Mouse (Mus musculus) MEL (cell line): ENCODE data around the gene Gpnmb. TPM values are rescaled to one million over a fixed set of nuclear protein-coding genes. Genes with fewer than 3 reads are reported as not detected.

Experiments
- DNase-seq: peaks from one replicate; pipeline ENCODE4 v3.0.0; 2011; ENCODE audit warnings: low read depth, low spot score
- H3K27ac ChIP-seq: 2 replicates; pipeline ENCODE4 v1.5.1; 2012; ENCODE audit warnings: low read depth, mild to moderate bottlenecking, control low read depth, low read length, moderate library complexity; ENCODE audit not compliant: control insufficient read depth
- H3K27me3 ChIP-seq, 2 experiments: fragments of 150-350 bp in 1 of 2; sonication (generic) in 1 of 2; 2 replicates each; pipeline ENCODE4 v1.6.1; 2012; ENCODE audit warnings: low read length in 2 of 2, mild to moderate bottlenecking in 2 of 2, improper control_type of control experiment in 1 of 2, moderate library complexity in 1 of 2; ENCODE audit not compliant: insufficient read depth in 2 of 2, control insufficient read depth in 1 of 2
- H3K36me3 ChIP-seq, 2 experiments: 2 replicates each; pipeline ENCODE4 v1.6.1; 2012 to 2014; ENCODE audit warnings: low read length in 2 of 2, improper control_type of control experiment in 1 of 2, inconsistent platforms in 1 of 2, mild to moderate bottlenecking in 1 of 2; ENCODE audit not compliant: insufficient read depth in 2 of 2, control insufficient read depth in 1 of 2
- H3K4me1 ChIP-seq, 2 experiments: fragments of 150-350 bp in 1 of 2; sonication (generic) in 1 of 2; 2 replicates each; pipeline ENCODE4 v1.6.1; 2012; ENCODE audit warnings: low read length in 2 of 2, improper control_type of control experiment in 1 of 2, mild to moderate bottlenecking in 1 of 2; ENCODE audit not compliant: insufficient read depth in 2 of 2, control insufficient read depth in 1 of 2
- H3K4me3 ChIP-seq, 2 experiments: fragments of 150-350 bp in 1 of 2; sonication (generic) in 1 of 2; 2 replicates each; pipeline ENCODE4 v1.5.1; 2012; ENCODE audit warnings: low read depth in 2 of 2, low read length in 2 of 2, mild to moderate bottlenecking in 2 of 2, moderate library complexity in 2 of 2, control low read depth in 1 of 2, improper control_type of control experiment in 1 of 2; ENCODE audit not compliant: control insufficient read depth in 1 of 2, insufficient read depth in 1 of 2
- H3K79me2 ChIP-seq: 2 replicates; pipeline ENCODE4 v1.6.1; 2012; ENCODE audit warnings: mild to moderate bottlenecking, low read length, moderate library complexity; ENCODE audit not compliant: control insufficient read depth, poor library complexity, insufficient read depth
- H3K9ac ChIP-seq: 2 replicates; pipeline ENCODE4 v1.6.1; 2012; ENCODE audit warnings: low read depth, mild to moderate bottlenecking, control low read depth, low read length, moderate library complexity; ENCODE audit not compliant: control insufficient read depth, poor library complexity, severe bottlenecking
- H3K9me3 ChIP-seq: fragments of 150-350 bp; sonication (generic); replicated peaks from 2 replicates; pipeline ENCODE4 v1.6.1; 2012; ENCODE audit warnings: mild to moderate bottlenecking, low read length, improper control_type of control experiment, moderate library complexity; ENCODE audit not compliant: insufficient read depth
- BHLHE40 ChIP-seq: IDR thresholded peaks from 2 replicates; pipeline ENCODE4 v1.6.1; 2012; ENCODE audit warnings: low read depth, mild to moderate bottlenecking, inconsistent platforms, low read length, improper control_type of control experiment, borderline replicate concordance
- CHD2 ChIP-seq: IDR thresholded peaks from 2 replicates; pipeline ENCODE4 v1.6.1; 2011; ENCODE audit warnings: low read length, improper control_type of control experiment
- ETS1 ChIP-seq: IDR thresholded peaks from 2 replicates; pipeline ENCODE4 v1.6.1; 2012; ENCODE audit warnings: low read depth, mild to moderate bottlenecking, inconsistent platforms, low read length, improper control_type of control experiment, moderate library complexity
- HCFC1 ChIP-seq: IDR thresholded peaks from 2 replicates; pipeline ENCODE4 v1.6.1; 2012; ENCODE audit warnings: low read depth, mild to moderate bottlenecking, inconsistent platforms, low read length, improper control_type of control experiment, moderate library complexity
- JUND ChIP-seq: IDR thresholded peaks from 2 replicates; pipeline ENCODE4 v1.6.1; 2011; ENCODE audit warnings: low read depth, mild to moderate bottlenecking, improper control_type of control experiment, low read length
- MAX ChIP-seq: IDR thresholded peaks from 2 replicates; pipeline ENCODE4 v1.6.1; 2011; ENCODE audit warnings: low read length, improper control_type of control experiment
- MAZ ChIP-seq: IDR thresholded peaks from 2 replicates; pipeline ENCODE4 v1.6.1; 2012; ENCODE audit warnings: low read depth, mild to moderate bottlenecking, inconsistent platforms, low read length, improper control_type of control experiment
- MXI1 ChIP-seq: IDR thresholded peaks from 2 replicates; pipeline ENCODE4 v1.6.1; 2011; ENCODE audit warnings: mild to moderate bottlenecking, low read depth, low read length, improper control_type of control experiment
- MYB ChIP-seq: IDR thresholded peaks from 2 replicates; pipeline ENCODE4 v1.6.1; 2011; ENCODE audit warnings: mild to moderate bottlenecking, low read depth, low read length, improper control_type of control experiment
- MYC ChIP-seq: IDR thresholded peaks from 2 replicates; pipeline ENCODE4 v1.6.1; 2011; ENCODE audit warnings: low read depth, mild to moderate bottlenecking, low read length, improper control_type of control experiment, moderate library complexity
- NELFE ChIP-seq: IDR thresholded peaks from 2 replicates; pipeline ENCODE4 v1.6.1; 2011; ENCODE audit warnings: low read depth, low read length, improper control_type of control experiment
- TBP ChIP-seq: IDR thresholded peaks from 2 replicates; pipeline ENCODE4 v1.8.0; 2011; ENCODE audit warnings: low read depth, low read length, improper control_type of control experiment
- UBTF ChIP-seq: IDR thresholded peaks from 2 replicates; pipeline ENCODE4 v1.6.1; 2012; ENCODE audit warnings: low read depth, mild to moderate bottlenecking, inconsistent platforms, low read length, improper control_type of control experiment, moderate library complexity, borderline replicate concordance; ENCODE audit not compliant: insufficient read depth
- USF1 ChIP-seq: IDR thresholded peaks from 2 replicates; pipeline ENCODE4 v1.6.1; 2014; ENCODE audit warnings: low read depth, mild to moderate bottlenecking, inconsistent platforms, low read length, improper control_type of control experiment, moderate library complexity
- USF2 ChIP-seq, 2 experiments: IDR thresholded peaks; 2 replicates each; pipeline ENCODE4 v1.6.1; 2011 to 2012; ENCODE audit warnings: improper control_type of control experiment in 2 of 2, low read length in 2 of 2, borderline replicate concordance in 1 of 2, inconsistent platforms in 1 of 2, low read depth in 1 of 2, mild to moderate bottlenecking in 1 of 2; ENCODE audit not compliant: insufficient read depth in 1 of 2
- polyA plus RNA-seq, 2 experiments: library from polyadenylated mRNA; stranded (reverse) in 1 of 2; unstranded in 1 of 2; fragments of >175 nt in 1 of 2; fragments of >200 nt in 1 of 2; gene quantifications; 2 replicates each; pipeline versions ENCODE4 v1.2.1 to v1.2.4; 2012; ENCODE audit warnings: low replicate concordance in 2 of 2, low read depth in 1 of 2; ENCODE audit not compliant: insufficient read length in 2 of 2, insufficient read depth in 1 of 2, missing spikeins in 1 of 2
- total RNA-seq: library from RNA; depleted of rRNA; stranded (reverse); fragments of 300-350 nt; gene quantifications from 2 replicates; pipeline ENCODE4 v1.2.3, GENCODE M21; 2012

Gpnmb gene
- total and polyA plus RNA-seq, 3 experiments, result not detected

DNA sequence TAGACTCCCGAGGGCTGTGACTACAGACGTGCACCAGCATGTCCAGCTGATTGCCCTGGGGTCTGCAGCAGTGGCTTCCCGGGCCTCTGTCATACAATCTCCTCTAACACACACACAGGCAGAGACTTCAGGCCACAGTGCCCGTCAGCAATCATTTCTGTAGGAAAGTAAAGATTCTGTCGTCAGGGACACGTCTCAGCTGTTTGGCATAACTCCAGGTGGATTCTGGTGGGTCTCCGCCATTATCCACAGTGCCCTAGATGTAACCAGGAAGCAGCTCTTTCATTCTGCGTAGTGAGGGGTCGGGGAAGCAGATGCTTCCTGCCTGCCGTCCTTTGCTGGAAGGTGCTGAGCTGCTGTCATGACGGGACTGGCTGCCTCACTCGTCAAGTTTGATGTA, 19.2 kb upstream of the Gpnmb start:
- TF ChIP-seq MXI1, result no peak
- TF ChIP-seq, all 39 proteins: peak for 0
- Histone ChIP-seq H3K79me2 (no peaks in the 10 kb centered on the region), H3K27me3 (no peaks in the 10 kb centered on the region; a peak in 1 of 4 replicates), H3K4me3 (no peak overlapping the region), H3K36me3 (no peaks in the 10 kb centered on the region), H3K9me3 (no peaks in the 10 kb centered on the region), H3K27ac (no peak overlapping the region), H3K4me1 (no peaks in the 10 kb centered on the region), H3K9ac (no peak overlapping the region)
- DNase-seq, result no peak

DNA sequence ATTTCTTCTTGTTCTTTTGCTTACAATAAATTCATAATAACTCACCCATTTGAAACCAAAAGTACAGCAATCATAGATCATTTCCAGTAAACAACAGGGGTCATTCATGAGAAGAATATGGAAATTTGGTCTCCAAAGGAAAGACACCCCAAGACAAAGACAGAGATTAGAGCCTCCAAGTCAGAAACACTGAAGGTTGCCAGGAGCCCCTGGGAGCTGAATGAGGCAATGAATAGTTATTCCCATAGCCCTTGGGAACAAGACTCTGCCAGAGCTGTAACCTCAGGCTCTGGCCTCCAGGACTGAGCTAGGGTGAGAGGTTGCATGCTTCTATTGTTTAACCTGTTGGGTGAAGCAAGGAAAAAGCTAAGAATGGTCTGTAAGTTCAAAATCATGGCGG, 17.0 kb upstream of the Gpnmb start:
- Histone ChIP-seq H3K9me3 (no peaks in the 10 kb centered on the region), H3K36me3 (no peaks in the 10 kb centered on the region), H3K9ac (no peak overlapping the region), H3K27ac (no peak overlapping the region), H3K4me3 (no peak overlapping the region), H3K27me3 (no peaks in the 10 kb centered on the region), H3K4me1 (no peaks in the 10 kb centered on the region), H3K79me2 (no peaks in the 10 kb centered on the region)
- TF ChIP-seq USF2 (IDR thresholded peaks at IDR 0.05; ENCODE audit: borderline replicate concordance in 1 of 2, insufficient read depth in 1 of 2, low read depth in 1 of 2, low read length in 2 of 2) (no peak), CHD2 (no peak), JUND (no peak), ETS1 (no peak), MAX (no peak), NELFE (no peak), MYC (no peak), BHLHE40 (no peak), UBTF (no peak), TBP (no peak), USF1 (no peak), MAZ (no peak), HCFC1 (no peak), MYB (no peak)
- no peak for DNase-seq
